Mouse (Mus musculus) Muller cell, postnatal 12 days (primary cell): ENCODE data around the gene Ech1.
A peak's percentile ranks its signal among the peaks of the same experiment; 100 is the strongest.

Source experiments
- DNase-seq: peaks from one replicate; pipeline ENCODE4 v3.0.0-alpha.2; 2015; ENCODE audit errors: inconsistent ontology term

The Ech1 gene

GRCm38 (mm10) chr7:28859953-28860352 is 34.9 kb downstream of the Ech1 start:
- DNase-seq: no peak

- DNase-seq: no peak
These were observed 35.9 kb downstream of the Ech1 start for GRCm38 (mm10) chr7:28860898-28861297.

DNA sequence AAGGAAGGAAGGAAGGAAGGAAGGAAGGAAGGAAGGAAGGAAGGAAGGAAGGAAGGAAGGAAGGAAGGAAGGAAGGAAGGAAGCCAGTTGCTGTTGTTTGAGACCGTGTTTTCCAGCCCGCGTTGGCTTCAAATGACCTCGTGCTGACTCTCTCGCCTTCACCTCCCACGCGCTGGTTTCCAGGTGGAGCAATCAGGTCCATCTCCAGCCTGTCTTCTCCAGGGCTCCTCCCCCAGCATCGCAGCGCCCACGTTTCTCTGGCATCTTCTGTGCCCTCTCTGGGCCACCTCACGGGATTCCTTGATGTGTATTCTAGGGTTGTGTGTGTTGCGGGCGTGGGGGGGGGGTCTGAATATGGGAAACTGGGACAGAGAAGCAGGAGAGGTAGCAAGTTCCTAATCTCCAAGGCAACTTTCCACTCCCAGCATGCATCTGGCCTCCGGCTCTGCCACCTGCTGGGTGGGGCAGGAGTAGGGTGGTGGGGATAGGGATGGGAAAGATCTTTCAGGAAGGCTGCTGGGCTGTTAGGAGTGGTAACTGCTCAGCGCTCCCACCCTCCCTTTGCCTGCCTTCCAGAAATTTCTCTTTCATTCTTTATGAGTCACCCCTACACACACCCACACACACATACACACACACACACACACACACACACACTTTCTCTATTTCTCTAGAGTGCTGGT is 37.9 kb downstream of the Ech1 start:
- DNase-seq: peak; percentile 68

DNA sequence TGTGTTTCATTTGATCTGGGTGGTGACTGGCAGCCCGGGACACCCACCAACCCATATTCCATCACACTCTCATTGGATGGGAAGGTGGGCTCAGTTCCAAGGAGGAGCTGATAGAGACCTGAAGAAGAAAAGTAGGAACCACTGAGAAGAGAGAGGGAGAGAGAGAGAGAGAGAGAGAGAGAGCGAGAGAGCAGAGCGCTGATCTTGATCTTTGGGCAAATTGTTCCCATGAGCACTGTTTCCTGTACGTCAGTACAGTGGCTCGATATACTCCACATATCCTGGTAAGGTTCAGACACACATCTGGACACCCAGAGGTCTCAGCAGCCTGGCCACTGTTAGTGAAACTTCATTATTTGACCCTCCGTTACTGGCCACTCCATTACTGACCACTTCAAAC is 38.5 kb downstream of the Ech1 start, which contains the start of gene Lgals7:
Gene Lgals7 (plus strand): TSS at position 314 of the 400 bp plus-strand sequence.
- no peak for DNase-seq

DNA sequence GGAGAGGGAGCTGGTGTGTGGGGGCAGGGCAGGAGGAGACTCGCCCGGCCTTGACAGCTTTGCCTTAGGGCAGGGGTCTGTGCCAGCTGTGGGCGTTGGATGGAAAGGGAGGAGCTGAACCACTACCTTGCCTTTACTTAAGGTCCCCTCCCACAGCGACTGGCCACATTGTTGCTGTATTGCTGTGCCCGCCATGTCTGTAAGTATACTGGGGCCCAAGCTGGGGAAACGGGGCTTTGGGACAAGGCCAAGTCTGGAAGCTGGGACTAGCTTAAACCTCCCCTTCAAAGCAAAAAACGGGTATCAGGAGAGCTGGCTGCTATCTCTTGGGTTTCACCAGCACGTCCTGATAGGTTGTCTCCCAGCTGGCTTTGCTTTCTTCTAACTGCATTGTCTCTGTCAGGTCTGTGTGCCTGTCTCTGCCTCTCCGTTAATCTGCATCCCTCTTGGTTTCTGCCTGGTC is 39.3 kb downstream of the Ech1 start:
- DNase-seq: no peak

- peak; percentile 77 for DNase-seq
These were observed 40.7 kb downstream of the Ech1 start for GRCm38 (mm10) chr7:28865481-28866300.

- no peak for DNase-seq
These were observed 41.9 kb downstream of the Ech1 start for GRCm38 (mm10) chr7:28866769-28867507.

GRCm38 (mm10) chr7:28867508-28868340 is 42.7 kb downstream of the Ech1 start:
- peak; percentile 77 for DNase-seq

GRCm38 (mm10) chr7:28870901-28871664 is 46.1 kb downstream of the Ech1 start:
- no peak for DNase-seq

DNA sequence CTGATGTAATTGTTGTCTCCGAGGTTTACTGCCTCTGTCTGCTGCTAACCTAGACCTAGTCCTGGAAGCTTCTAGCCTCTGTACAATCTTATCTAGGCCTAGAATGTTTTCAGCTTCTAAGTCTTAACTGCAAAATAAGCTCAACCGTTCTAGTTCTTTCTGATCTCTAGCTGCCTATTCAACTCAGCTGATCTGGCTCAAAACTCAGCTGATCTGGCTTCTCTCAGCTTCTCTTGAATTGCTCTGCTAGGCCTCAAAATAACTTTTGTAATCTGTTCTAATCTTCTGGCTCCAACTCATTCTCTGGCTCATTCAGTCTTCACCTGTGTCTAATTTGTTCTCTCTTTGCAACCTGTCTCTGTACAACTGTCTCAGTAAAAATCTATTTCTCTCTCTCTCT is 49.5 kb downstream of the Ech1 start:
- no peak for DNase-seq

DNA sequence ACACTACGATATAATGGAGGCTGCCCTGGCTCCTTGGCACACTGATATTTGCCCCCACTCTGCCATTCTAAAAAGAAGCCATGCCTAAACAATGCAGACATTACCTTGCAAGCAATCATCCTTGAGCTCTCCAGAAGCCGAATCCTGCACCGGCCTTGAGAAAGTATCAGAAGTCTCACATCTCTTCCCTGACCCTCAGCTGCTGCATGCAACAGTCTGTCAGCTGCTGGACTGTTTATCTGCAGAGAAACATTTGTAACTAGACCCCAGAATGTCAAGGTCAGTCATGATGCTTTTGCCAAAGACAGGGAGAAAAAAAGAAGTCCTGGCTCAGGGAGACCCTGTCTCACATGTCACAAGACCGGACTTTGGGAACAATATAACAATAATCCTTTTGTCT is 51.1 kb downstream of the Ech1 start:
- no peak for DNase-seq

- no peak for DNase-seq
These were observed 52.1 kb downstream of the Ech1 start for GRCm38 (mm10) chr7:28877155-28877554.

DNA sequence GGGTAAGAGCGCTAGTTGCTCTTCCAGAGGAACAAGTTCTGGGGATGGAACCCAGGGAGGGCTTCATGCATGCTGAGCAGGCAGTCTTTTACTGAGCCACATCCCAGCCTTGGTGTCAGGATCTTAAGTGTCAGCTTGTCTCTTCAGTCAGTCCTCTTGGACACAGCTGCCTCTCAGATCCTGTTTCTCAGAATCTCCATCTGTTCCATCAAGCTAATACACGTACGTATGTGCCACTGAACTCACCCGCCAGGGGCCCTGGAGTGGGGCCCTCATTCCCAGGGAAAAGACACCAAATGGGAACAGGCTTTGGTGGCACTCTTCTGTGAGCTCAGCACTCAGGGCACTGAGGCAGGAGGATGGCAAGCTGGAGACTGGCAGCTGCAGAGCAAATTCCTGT is 52.8 kb downstream of the Ech1 start:
- DNase-seq: no peak

DNA sequence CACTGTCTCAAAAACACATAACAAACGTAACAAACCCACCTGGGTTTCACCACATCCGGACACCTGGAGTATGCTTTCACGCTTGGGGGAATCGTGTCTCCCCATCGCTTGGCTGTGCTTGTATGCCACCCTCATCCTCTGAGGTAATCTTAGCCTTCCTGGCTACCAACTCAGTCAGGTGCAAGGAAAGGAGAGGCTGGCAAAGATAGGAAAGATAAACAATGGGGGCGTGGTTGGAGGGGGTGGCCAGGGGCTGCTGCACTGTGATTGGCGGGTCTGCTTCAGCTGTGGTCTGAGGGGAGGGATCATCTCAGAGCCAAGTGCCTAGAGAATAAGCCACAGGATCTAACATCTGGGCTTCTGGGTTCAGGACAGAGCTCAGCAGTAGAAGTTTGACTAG is 54.6 kb downstream of the Ech1 start:
- DNase-seq: no peak

DNA sequence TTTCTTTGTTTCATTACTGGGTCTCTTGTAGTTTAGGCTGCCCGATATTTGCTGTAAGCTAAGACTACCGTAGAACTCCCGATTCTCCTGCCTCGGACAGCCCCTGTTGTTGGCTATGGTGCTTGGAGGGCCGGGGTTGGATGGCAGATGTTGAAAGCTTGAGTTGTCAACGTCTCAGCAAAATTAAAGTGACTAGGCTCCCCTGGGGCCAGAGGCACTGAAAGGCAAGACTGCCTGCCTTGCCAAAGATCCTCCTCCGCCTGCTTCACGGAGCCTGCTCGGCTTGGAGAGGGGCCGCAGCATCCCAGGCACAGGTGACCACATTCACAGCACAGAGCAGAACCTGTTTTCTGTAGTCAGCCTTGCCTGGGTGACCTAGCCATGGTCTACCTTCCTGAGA is 55.5 kb downstream of the Ech1 start:
- no peak for DNase-seq

GRCm38 (mm10) chr7:28881199-28881598 is 56.2 kb downstream of the Ech1 start, which contains the start of gene Capn12:
Gene Capn12 (plus strand): TSS chr7:28881422.
- no peak for DNase-seq
